Mouse (Mus musculus) ovary, postnatal 36 days (tissue): ENCODE measurements around the gene Gm13103.
"Not testable (repeated sequence)": the region's sequence is repeated elsewhere in the genome, so short reads cannot be mapped to it uniquely, and the experiment has no call there.

Source experiments
- DNase-seq: peaks from one replicate; pipeline ENCODE4 v3.0.0; 2022; ENCODE audit warnings: low spot score, mixed read lengths

Gm13103 gene

GRCm38 (mm10) chr4:143846197-143846596 is at the start of gene Gm13103:
TSS of gene Gm13103 (plus strand) at chr4:143846497.
- DNase-seq: not testable (repeated sequence)

- DNase-seq: no peak
Measured at GRCm38 (mm10) chr4:143815993-143816392, 30.3 kb upstream of the Gm13103 start, which contains the start of gene Gm13084. TSS of gene Gm13084 (minus strand) at chr4:143816093.

GRCm38 (mm10) chr4:143882371-143882770 is 36.1 kb downstream of the Gm13103 start:
- not testable (repeated sequence) for DNase-seq

- not testable (repeated sequence) for DNase-seq
Measured at GRCm38 (mm10) chr4:143894406-143894805, 48.1 kb downstream of the Gm13103 start.

- not testable (repeated sequence) for DNase-seq
Measured at GRCm38 (mm10) chr4:143900280-143900679, 54.0 kb downstream of the Gm13103 start, which contains the start of gene Pramef6. TSS of gene Pramef6 (minus strand) at chr4:143900380.
